Mouse (Mus musculus): Measurements from ENCODE around the gene Kptn.

Kptn gene

DNA sequence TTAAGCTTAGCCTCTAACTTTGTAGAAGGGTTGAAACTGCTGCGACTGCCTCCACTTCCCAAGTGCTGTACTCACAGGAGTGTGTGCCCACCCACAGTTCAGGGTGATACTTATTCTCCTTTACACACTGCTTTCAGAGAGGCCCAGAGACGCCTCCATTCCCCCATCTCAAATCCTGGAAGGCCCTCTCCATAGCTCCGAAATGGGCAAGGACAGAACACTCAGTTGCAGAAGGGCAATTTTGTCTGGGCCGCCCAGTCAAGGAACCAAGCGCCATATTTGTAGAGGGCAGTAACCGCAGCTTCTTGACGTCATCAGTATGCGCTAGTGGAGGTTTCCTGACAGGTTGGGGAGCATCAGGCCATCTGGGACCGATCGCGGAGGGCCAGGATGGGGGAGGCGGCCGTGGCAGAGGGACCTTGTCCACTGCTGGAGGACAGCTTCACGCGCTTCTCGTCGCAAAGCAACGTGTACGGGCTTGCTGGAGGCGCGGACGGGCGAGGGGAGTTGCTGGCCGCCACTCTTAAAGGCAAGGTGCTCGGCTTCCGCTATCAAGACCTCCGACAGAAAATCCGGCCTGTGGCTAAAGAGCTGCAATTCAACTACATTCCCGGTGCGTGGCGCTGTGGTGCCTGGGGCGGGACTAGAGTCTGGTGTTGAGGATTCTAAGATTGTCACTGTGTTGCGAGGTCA, at the start of gene Kptn:
Gene Kptn, plus strand, starts transcription at position 327 of the 693 bp plus-strand sequence.
- peak; percentile 92 for DNase-seq

DNA sequence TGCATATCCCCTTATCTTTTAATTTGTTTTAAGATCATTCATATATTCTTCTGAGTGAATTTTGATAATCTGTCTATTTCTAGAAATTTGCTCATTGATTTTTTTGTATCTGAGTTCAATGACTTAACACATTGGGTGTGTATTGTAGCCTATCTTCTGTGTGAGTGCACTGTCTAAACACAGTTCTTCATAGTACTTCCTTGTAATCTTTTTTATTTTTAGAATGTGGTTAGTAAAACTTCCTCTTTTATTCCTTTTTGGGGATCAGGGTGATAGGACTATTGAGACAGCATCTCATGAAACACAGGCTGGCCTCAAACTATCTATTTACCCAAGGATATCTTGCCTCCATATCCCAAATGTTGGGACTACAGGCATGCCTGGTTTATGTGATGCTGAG, 48.8 kb upstream of the Kptn start:
- DNase-seq: no peak

DNA sequence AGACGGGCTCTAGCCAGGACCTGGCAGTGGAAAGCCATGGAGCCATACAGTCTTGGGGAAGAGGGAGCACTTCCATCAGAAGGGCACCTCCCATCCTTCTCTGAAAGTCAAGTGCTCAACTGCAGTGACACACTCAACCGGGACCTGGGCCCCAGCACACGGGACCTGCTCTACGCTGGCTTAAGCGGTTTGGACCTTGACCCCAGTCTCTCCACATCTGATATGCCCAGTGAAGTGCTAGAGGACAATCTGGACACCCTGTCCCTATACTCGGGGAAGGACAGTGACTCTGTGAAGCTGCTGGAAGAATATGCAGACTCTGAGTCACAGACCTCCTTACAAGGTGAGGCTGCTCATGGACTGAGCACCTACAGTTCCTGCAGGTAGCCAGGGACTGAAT, 47.8 kb upstream of the Kptn start:
- DNase-seq: no peak

DNA sequence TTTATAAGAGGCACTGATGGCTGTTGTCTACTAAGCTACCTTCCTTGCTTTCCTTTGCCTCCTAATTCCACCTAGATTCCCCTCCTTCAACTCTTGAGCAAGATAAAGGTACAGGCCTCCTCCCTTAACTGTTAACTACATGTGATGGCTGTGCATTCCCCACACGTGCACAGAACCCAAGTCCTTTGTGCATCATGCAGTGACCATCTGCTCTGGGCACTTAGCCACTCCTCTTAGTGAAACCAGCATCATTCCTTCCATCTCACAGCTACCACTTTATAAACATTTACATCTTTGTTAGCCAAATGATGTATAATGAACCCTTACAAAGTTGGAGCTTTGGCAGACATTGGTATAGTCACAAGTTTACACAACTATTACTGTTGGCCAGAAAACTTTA, 39.7 kb upstream of the Kptn start:
- no peak for DNase-seq

DNA sequence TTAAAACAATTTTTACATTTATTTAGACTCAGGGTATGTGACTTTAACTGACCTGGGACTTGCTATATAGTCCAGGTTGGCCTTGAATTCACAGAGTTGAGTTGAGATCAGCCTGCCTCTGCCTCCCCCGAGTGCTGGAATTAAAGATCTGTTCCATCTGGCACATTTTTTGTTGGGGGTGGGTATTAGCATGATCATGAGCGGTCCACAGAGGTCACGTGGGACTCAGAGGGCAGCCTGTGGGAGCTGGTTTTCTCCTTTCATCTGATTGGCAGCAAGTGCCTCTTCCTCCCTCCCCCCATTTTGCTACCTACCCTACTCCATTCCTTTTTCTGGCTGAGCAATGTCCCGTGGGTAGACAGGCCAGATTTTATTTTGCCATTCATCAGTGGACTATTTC, 39.1 kb upstream of the Kptn start:
- DNase-seq: no peak

DNA sequence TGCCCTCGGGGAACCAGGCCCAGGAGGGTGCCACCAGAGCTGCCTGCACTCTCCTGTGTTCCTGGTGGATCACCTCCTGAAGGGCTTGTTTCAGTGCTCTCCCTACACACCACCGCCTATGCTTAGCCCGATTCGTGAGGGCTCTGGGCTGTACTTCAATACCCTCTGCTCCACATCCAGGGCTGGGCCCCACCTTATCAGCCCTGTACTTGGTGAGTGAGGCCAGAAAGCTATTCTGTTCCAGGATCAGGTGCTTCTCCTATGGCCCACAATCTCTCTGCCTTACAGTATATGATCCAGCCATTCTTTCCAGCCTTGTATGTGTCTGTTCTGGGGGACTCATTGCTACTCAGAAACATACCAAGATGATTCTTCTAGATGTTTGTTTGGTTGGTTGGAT, 36.3 kb upstream of the Kptn start:
- no peak for DNase-seq

DNA sequence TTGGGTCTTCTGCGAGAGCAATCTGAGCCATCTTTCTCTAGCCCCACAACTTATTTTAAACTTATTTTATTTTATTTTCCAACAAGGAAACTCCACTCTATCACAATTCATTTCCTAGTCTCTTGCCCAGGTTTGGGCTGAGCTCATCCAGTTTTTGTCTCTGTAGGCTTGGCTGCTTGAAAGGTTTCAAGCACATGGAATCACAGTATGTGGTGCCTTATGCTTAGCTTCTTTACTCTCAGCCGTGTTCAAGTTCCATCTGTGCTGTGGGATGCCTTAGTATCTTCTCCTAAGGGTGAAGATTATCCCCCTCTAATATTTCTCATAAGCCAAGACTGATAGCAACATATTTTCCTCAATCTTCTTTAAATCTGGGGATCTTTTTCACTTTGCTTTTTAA, 32.1 kb upstream of the Kptn start:
- no peak for DNase-seq

DNA sequence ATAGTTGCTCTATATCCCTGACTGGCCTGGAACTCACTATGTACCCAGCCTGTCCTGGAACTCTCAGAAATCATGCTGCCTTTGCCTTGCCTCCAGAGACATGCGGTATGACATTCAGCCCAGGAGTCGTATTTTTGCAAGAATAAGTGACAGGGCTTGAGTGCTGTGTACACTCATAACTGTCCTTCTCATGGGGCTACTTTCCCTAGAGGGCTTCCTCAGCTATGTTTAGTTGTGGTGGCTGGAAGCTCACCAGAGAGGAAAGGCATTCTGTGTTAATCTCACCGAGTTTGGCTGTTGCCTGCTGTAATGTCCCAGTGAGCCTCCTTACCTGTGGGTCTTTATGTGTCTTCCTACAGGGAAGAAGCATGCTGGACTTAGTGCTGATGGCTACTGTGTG, 25.1 kb upstream of the Kptn start:
- no peak for DNase-seq

DNA sequence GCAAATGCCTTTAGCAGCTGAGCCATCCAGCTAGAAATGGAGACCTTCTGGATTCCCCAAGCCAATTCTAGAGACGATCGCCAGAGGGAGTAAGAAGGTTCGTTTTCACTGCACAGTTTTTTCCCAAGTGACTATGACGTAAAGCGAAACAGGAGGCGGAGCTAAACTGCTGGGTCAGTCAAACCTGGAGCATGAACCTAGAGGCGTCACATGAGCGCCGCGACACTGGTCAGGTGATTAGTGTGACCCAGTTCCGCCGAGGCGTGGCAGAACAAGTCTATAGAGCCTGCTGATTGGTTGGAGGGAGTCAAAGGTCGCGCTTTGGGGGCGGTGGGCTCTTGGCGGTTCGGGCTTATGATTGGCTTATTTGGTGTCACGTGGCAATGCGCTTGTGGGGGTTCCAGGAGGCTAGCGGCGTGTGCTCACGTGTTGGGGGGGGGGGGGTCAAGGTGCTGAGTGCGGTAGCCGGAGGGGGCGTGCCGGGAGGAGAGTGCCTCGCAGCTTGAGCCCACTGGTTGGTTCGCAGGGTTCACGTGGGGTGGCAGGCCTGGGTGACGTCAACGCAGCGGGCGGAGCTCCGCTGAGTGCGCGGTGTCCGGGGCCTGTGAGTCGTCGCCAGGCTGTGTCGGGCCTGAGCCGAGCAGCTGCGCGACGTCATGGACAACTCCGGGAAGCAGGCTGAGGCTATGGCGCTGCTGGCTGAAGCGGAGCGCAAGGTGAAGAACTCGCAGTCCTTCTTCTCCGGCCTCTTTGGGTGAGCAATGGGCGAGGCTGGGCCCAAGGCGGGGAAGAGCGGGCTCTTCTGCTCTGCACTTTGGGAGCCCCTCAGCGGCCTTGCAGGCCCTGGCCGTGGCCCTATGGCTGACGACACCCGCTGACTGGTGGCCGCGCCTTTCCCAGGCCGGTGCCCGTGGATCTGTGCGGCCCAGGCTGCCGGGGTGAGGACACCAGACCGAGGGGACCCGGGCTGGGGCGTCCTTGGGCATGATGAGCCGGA, 21.4 kb upstream of the Kptn start, which contains the start of gene Napa:
Gene Napa, plus strand, starts transcription at position 438 of the 997 bp plus-strand sequence.
- peak; percentile 99 to 100 for DNase-seq

DNA sequence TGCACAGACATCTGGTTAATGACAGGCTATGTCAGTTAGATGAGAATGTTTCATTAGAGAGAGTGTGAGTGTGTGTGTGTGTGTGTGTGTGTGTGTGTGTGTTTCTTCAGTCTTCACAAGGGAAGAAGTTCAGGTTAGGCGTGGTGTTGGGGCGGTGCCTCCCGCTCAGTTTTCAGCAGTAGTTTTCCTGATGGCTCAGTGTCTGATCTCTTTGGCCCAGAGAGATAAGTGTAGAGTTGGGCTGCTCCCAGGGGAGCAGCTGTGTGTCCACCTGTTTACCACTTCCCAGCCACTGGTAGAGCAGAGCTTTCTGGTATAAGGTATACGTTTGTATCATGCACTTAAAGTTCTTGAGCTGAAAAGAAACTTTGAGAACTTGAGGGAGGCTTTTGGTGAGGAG, 19.8 kb upstream of the Kptn start:
- DNase-seq: no peak

DNA sequence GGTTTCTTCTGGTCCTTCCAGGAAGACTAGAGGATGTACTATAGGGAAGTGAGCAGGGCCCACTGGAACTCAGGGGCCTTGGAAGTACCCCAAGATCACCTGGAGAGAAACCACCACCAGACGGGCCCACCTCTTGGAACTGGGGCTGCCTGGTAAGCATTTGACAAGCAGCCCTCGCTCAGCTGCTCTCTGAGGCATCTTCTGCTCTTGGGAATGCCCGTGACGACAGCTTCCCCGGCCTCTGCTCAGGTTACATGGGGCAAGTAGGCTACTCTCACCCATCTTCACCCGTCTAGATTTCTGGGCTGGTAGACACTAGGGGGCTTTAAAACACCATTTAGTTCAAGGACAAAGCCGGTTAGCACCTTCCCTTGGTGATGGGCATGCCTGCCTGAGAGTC, 18.6 kb upstream of the Kptn start:
- DNase-seq: no peak

DNA sequence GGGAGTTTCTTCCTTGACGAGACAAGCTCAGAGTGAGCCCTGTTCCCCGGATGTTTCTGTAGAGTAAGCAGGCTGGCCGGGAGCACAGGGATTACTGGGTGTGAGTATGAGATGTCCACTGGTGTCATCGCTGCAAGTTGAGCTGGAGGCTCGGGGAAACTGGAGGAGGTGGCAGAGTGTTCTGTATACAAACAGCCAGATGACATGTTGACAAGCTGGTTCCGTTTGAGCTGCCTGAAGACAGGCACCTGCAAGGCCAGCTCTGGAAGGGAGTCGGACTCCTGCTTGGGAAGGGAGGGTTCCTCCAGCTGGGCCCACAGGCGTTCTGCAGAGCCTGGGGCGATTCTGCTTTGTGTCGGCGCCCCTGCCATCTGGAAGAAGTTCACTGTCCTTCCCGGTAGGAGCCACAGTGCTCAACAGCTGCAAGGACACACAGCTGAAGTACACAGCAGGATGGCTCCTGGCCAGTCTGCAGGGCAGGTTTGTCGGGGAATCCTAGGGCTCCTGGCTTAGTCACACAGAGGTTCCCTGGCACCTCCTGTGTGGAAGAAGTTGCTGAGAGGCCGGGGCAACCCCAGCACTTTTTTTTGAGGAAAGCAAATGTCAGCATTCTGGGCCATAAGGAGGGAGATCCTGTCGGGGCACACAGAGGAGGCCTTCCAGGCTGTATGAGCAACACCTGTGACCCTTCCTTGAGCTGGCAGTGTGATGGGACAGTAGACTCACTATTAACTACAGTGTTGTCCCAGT, 17.8 kb upstream of the Kptn start:
- no peak for DNase-seq

DNA sequence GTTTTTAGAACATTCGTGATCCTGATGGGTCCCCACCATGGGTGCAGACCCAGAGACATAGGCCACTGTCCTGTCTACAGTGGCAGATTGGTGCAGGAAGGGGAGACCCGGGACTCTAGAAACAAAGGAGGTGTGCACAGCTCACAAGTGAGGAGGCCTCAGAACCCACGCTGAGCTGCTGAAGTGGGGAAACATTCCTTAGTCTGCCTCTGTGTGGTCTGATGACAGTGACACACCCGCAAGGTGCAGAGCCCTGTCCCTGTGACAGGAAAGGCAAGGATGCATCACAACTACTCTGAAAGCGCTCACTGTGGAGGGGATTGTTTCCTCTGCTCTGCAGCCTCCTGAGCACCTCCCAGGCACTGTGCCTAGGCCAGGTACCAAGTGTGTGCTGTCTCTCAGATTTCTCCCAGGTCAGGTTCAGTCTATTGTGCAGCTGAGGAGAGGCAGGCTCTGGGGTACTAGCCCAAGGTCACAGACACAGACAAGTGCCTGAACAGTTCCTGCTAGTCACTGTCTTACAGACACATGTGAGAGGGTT, 16.9 kb upstream of the Kptn start:
- DNase-seq: no peak

DNA sequence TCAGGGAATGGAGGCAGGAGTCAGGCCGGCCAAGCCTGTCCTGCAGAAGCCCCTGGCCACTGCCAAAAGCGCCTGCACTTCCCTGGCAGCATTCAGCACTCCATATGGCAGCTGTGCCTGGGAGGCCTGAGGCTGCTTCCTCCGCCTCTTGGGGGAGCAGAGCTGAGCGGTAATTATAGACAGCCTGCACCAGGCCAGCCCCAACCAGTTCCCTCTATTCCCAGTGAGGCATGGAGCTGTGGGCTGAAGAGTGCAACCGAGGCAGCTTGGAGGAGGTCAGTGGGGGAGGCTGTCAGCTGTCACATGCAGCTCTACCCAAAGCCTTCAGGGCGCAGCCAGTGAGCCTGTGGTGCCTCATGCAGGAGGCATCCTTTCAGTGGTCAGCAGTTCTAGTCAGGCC, 15.9 kb upstream of the Kptn start:
- DNase-seq: no peak

DNA sequence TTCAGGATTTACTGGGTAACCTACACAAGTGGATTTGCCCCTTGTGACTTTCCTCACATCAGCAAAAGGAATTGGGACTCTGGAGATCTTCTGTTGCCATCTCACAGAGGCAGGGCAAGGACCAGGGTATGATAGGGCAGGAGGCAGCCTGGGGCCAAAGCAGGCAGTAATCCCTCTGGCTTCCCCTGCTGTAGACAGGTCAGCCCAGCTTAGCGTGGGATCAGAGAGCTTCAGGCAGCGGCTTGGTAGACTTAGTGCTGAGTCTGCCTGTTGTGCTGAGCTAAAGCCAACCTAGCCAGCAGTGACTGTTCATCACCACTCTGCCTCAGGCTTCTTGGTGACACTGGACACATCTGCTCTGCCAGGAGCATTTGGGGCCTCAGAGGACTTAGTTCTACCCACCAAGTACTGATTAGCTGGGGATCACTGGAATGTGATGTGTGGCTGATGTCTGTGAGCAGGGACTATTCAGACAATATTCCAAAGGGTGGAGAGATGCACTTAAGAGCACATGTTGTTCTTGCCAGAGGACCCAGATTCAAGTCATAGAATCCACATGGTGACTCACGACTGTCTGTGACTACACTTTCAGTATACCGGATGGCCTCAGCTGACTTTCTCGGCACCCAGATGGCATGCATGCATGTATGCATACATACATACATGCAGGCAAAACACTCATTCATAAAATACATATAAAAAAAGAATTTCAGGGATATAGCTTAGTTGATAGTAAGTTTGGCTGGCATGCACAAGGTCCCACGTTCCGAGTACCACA, 14.9 kb upstream of the Kptn start:
- DNase-seq: no peak

DNA sequence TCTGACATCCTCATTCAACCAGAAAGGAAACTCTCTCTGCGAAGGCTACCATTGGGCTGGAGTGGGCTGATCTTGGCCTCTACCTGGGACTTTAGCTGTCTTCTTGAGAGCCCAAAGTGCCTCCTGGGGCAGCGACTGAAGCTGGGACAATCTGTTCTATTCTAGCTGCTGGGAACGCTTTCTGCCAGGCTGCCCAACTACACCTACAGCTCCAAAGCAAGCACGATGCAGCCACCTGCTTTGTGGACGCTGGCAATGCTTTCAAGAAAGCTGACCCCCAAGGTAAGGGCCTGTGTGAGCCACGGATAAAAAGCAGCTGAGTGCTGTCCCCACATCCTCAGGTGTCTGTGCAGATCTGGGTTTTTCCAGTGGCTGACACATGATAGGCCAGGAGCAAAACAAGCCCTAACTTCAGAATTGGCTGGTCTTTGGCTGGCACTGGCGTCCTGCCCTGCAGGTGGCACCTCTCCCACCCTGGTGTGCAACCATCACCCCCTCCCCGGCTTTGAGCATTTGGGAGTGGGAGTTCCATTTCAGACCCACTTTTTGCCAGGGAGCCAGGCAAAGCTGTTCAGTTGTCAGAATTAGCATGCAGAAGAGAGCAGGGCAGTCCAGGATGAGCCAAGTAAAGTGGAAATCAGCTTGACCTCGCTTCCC, 10.7 kb upstream of the Kptn start:
- no peak for DNase-seq

DNA sequence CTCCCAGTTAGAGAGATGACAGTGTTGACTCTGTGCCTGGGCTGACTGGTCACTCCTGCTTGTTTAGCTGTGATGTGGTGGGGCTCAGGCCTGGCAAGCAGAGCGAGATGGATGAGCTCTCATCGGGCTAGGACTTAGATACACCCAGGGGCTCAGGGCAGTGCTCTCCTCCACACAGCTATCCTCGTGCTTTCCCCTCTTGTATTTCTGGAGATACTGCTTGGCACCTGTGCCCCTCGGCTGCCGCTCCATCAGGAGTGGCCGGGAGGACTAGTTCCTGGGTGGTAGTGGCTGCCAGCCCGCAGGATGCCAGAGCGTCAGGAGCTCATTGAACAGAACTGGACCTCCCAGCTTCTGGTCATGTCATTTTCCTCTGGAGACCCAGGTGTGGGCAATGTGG, 9.5 kb upstream of the Kptn start:
- DNase-seq: no peak

DNA sequence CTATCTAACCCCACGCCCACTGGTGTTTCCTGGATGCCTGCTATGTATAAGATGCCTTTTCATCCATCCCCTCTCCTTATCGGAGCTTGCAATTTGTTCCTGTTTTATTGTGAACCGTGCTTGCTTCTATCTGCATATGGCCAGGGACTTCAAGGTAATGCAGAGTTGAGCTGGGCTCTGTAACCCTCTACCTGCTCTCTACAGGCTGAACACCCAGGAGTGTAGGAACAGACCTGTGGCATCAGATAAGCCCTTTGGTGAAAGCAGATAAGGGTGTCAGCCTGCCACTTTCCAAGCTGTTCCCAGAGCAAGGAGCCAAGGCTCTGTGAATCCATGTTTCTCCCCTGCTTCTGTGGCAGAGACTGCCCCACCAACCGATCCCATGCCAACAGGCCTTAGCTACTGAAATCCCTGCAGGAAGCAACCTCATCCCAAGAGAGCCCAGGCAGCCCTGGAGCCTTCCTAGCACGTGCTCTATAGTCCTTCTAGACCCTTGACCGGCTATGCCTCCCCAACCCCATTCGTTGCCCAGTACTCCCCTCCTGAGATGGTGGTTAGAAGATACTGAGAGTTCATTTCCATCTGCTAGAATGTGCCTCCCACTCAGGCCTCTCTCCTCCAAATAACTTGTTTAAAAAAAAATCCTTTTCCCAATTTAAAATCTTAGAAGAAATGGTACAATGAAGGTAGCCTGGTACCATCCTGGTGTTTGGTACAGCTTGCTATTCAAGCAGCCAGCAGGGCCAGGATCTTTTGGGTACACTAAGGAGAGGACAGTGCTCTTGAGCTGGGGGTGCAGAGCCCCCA, 8.2 kb upstream of the Kptn start:
- DNase-seq: no peak

DNA sequence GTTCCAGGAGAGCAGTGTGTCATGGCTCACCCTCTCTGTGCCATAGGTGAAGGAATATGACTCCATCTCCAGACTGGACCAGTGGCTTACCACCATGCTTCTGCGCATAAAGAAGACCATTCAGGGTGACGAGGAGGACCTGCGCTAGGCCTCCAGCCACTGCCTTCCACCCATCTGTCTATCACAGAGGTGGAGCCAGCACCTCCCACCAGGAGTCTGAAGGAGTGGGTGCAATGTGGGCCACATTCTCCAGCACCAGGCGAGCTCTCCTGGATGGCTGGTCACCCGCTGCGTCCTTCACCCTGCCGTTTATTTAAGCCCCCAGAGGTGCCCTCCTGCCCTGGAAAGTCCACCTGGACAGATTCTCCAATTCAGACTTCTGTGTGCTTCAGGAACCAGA, 3.3 kb upstream of the Kptn start:
- no peak for DNase-seq

DNA sequence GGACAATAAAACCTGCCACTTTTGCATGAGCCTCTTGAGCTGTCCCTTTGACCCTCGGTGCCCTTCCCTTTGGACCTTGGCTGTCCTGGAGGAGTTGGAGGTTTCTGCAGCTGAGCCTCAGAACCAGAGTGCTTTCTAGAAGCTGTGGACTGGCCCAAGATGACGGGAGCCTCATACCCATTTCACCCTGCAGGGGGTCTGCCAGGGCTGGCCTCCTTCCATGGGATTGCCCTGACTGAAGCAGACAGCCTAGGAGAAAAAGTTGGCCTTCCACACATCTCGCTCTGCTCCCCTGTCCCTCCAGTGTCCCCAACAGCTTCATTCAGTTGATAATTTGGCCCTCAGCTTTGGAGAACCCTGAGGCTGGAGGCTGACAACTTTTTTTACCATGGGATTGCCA, 2.6 kb upstream of the Kptn start:
- no peak for DNase-seq

DNA sequence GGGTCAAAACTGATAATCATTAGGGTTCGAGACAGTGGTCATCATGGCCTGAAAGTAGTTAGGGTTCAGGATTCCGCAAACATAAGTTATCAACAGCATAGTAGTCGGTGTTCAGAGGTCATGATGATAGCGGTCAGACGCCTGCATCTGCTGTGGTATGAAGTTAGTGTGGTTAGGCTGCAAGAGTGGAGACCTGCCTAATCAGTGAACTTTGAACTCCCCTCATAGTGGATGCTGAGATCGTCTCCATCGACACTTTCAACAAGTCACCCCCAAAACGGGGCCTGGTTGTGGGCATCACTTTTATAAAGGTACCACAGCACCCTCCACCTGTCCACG, 536 bp downstream of the Kptn start:
- no peak for DNase-seq

All from kidney, postnatal 36 days (tissue).